Mouse (Mus musculus) heart, adult 2 months (tissue): ENCODE measurements around the gene Enah.

Experiments
- CTCF ChIP-seq: fragments of 200-600 bp; IDR thresholded peaks from 2 replicates; pipeline ENCODE4 v1.8.1; 2022; ENCODE audit warnings: antibody characterized with exemption, mild to moderate bottlenecking, moderate library complexity
- POLR2A ChIP-seq: fragments of 200-500 bp; IDR thresholded peaks from 2 replicates; pipeline ENCODE4 v1.6.1; 2011; ENCODE audit warnings: mild to moderate bottlenecking, low read depth, low read length, control low read depth; ENCODE audit not compliant: insufficient read depth

GRCm38 (mm10) chr1:182027426-182027979 is 7.7 kb upstream of the Enah start:
- TF ChIP-seq CTCF = no peak
- no peak for TF ChIP-seq POLR2A
